Mouse (Mus musculus): ENCODE measurements at regions not wholly inside any gene's neighbourhood (a gene's known extent, or its start where the extent isn't known, plus 50 kb on each side); places are given as distances from the start of the nearest gene placed in this dataset.
A peak's percentile ranks its signal among the peaks of the same experiment; 100 is the strongest.

- no peak for DNase-seq
Measured at GRCm38 (mm10) chr15:88379951-88380623, 220.0 kb upstream of the Zdhhc25 start.

- no peak for DNase-seq
Measured at GRCm38 (mm10) chr15:88381419-88381818, 218.7 kb upstream of the Zdhhc25 start.

- DNase-seq: no peak
Measured at GRCm38 (mm10) chr15:88385943-88386342, 214.2 kb upstream of the Zdhhc25 start.

- DNase-seq: no peak
Measured at GRCm38 (mm10) chr15:88386711-88387110, 213.4 kb upstream of the Zdhhc25 start.

- no peak for DNase-seq
Measured at GRCm38 (mm10) chr15:88391822-88392221, 208.3 kb upstream of the Zdhhc25 start.

- no peak for DNase-seq
Measured at GRCm38 (mm10) chr15:88399064-88399463, 201.0 kb upstream of the Zdhhc25 start.

- DNase-seq: no peak
Measured at GRCm38 (mm10) chr15:88399989-88400388, 200.1 kb upstream of the Zdhhc25 start.

GRCm38 (mm10) chr15:88400787-88401186 is 199.3 kb upstream of the Zdhhc25 start:
- no peak for DNase-seq

GRCm38 (mm10) chr15:88408461-88409379 is 191.4 kb upstream of the Zdhhc25 start:
- DNase-seq: no peak

- DNase-seq: no peak
Measured at GRCm38 (mm10) chr15:88414206-88414605, 185.9 kb upstream of the Zdhhc25 start.

- no peak for DNase-seq
Measured at GRCm38 (mm10) chr15:88418881-88419280, 181.2 kb upstream of the Zdhhc25 start.

- DNase-seq: no peak
Measured at GRCm38 (mm10) chr15:88428441-88428840, 171.7 kb upstream of the Zdhhc25 start.

GRCm38 (mm10) chr15:88430941-88431340 is 169.2 kb upstream of the Zdhhc25 start:
- no peak for DNase-seq

- no peak for DNase-seq
Measured at GRCm38 (mm10) chr15:88448272-88448671, 151.8 kb upstream of the Zdhhc25 start.

- no peak for DNase-seq
Measured at GRCm38 (mm10) chr15:88451241-88451640, 148.9 kb upstream of the Zdhhc25 start.

- no peak for DNase-seq
Measured at GRCm38 (mm10) chr15:88468107-88468506, 132.0 kb upstream of the Zdhhc25 start.

- peak in 1 of 2 experiments; percentile 9 for DNase-seq
Measured at GRCm38 (mm10) chr15:88468810-88469209, 131.3 kb upstream of the Zdhhc25 start.

GRCm38 (mm10) chr15:88469508-88470455 is 130.3 kb upstream of the Zdhhc25 start:
- no peak for DNase-seq

GRCm38 (mm10) chr15:88472351-88473100 is 127.6 kb upstream of the Zdhhc25 start:
- DNase-seq: no peak

- no peak for DNase-seq
Measured at GRCm38 (mm10) chr15:88473221-88473620, 126.9 kb upstream of the Zdhhc25 start.

- DNase-seq: no peak
Measured at GRCm38 (mm10) chr15:88483471-88483870, 116.6 kb upstream of the Zdhhc25 start.

GRCm38 (mm10) chr15:88489715-88490114 is 110.4 kb upstream of the Zdhhc25 start:
- DNase-seq: no peak

Measured in lung, postnatal 4 days (tissue).